Mouse (Mus musculus): ENCODE results near the gene Gm48551.

GRCm38 (mm10) chr10:81422661-81423217, 38.5 kb downstream of the Gm48551 start:
- TF ChIP-seq CTCF (IDR thresholded peaks at IDR 0.05; ENCODE audit: insufficient read depth, low read length) (no peak), POLR2A (IDR thresholded peaks at IDR 0.05; ENCODE audit: borderline replicate concordance, extremely low read depth, low read depth, low read length) (no peak)

All from lung, adult 2 months (tissue).